Mouse (Mus musculus) urinary bladder, postnatal 36 days (tissue): ENCODE data around the gene Dgki.

Experiments
- DNase-seq, 2 experiments: peaks; one replicate each; pipeline ENCODE4 v3.0.0; 2022; ENCODE audit warnings: low spot score in 2 of 2, mixed read lengths in 1 of 2

The Dgki gene

DNA sequence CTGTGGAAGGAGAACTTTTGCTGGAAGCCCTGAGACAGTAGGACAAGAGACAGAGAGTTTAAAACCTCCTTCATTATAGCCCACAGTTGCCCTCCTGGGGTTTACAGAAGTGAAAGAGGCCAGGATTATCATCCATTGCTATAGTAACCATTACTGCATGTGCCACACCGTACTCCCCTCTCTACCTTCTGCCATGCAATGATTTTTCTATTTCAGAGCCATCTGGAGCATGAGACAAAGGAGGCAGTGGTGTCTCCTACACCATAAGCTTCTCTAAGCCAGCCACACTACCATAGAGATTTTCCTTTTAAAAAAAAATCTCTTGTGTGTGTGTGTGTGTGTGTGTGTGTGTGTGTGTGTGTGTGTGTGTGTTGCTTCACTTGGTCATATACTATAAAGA, 232.6 kb downstream of the Dgki start:
- DNase-seq: no peak

DNA sequence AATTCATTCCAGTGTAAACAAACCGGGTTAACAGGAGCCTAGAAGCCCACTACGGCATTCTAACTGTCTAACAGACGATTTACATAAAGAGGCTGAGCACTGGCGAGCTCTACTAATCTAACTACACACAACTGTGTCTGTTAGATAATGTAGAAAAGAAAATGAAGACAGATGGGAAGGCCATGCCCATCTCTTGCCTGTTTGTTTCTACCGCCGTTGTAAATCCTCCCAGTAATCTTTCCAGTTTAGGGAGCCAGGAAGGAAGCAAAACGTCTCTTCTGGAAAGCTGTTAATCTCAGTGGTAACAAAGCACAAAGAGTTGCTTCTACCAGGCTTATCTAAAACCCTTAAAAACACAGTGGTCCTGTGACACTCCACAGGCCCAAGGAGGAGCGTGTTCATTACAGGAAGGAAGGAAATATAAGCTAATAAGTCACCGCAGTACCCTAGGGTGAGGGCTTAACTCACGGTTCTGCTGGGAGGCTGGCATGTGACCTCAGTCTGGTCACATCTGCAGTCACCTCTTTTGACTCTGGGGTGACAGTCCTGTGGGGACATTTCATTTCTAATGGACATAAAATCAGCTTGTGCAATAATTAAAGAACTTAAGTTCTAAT, 235.7 kb downstream of the Dgki start:
- DNase-seq: no peak

DNA sequence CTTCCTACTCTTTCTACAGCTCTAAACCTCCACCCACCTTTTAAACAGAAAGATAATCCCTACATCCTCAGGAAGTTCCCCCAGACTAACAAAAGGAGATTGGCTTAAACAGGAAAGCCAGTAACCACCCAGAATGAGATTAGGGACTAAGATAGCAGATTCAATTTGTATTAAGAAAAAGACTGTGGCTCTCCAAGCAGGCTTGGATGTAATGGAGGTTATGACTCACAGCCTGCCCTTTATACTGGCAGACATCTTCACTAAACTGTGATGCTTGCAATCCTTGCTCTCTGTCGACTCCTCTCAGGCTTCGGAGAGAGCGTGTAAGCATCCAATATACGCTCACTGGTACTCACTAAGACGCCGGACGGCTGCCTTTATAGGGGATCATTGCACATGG, 236.7 kb downstream of the Dgki start:
- no peak for DNase-seq

DNA sequence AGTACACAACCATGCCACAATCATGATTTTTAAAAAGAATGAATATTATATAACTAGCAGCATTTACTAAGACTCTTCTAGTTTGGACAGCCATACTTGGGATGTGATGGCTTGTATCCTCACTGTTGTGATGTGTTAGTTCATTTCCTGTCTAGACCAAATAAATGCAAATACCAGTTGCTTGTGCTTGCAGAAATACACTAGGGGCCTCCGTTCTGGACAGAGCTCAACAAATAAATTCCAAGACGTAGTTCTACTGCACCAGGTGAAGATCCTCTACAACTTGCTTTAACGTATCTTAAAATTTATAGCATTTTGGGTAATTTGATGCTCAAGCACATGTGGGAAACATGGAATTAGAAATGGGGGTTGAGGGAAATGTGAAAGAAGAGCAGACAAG, 239.9 kb downstream of the Dgki start:
- DNase-seq: no peak

DNA sequence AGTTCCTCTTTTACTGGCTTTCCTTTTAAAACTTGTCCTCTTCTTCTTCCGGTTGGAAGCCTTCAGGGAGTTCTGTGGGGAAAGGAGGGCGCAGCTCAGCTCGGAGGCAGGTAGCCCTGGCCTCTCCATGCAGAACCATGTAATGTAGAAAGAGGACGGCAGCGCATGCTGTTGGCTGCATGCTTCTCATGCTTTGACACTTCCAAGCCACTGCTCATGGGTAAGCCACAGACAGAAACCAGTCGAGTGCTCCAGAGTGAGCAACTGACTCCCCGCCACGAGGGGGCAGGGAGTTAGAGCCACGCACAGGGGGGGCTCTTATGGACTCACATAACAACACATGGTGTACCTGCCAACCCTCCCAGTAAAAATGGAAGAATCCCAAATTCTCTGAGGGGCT, 242.0 kb downstream of the Dgki start:
- DNase-seq: no peak

DNA sequence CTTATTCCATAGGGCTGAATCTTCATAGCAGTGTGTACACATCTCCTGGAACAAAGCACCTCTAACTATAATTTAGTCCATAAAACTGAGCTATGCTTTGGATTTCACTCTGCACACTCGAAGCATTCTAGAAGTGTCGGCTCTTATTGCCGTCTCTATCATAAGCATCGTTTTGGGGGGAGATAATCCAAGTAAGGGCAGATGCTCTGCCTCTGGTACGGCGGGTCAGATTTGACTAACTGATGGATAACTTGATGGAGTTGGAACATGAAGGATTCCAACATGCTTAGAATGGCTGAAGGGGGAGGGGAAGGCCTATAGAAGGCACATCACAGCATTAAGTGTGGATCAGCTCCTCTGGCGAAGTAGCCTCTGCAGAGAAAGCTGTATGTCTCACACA, 242.4 kb downstream of the Dgki start:
- no peak for DNase-seq

DNA sequence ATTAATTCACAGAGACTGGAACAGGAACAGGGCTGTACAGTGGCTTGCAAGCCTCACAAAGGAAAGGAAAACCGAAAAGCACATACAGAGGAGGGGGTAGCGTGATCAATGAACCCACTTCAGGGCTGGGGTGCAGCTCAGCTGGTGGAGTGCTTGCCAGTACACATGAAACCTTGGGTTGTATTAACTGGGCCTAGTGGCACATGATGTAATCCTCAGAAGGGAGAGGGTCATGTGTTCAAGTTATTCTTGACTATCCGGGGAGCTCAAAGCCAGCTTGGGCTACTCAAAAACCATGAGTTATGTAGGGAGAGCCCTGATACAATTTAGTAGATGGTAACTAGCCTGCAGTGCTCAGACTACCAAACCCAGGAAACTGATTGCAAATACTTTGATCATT, 244.3 kb downstream of the Dgki start:
- DNase-seq: no peak

DNA sequence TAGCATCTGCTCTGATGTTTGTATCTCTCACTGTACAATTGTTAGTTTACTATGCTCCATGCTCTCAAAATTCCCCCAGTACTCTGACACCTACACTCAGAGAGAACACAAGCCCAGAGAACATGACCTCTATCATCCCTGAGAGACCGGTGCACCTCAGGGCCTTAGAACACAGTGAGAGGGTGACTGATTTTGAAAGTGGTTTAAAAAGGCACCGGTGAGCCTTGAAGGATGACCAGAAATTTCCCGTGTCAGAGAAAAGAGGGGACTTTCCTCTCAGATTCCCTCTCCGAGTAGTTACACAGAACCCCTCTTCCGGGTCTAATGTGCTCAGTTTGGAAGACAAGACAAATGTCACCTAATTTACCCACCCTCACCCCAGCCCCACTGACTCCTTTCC, 244.9 kb downstream of the Dgki start:
- no peak for DNase-seq

DNA sequence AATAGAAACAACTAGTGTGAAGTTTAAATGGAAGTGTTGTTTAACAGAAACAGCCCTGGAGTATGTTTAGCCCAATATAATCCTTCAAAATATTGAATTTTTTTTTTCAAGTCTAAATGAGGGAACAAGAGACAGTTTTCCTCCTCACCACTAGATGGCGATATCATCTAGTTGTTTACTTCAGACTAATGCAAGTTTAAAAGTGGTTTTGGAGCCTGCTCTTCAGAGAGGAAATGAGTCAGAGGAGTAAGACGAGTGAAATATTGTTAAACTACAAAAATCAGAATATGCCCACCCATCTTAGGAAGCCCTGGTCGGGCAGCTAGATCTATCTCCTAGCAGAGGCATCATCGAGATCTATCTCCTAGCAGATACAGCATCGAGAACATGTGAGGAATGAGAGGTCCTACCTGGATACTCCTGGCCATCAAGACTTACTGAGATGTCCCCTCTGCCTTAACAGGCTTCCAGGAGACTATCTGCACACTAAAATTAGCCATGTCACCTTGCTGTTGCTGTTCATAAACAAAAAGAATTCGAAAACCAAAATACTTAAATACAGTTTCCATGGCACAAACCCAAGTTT, 245.5 kb downstream of the Dgki start:
- no peak for DNase-seq

DNA sequence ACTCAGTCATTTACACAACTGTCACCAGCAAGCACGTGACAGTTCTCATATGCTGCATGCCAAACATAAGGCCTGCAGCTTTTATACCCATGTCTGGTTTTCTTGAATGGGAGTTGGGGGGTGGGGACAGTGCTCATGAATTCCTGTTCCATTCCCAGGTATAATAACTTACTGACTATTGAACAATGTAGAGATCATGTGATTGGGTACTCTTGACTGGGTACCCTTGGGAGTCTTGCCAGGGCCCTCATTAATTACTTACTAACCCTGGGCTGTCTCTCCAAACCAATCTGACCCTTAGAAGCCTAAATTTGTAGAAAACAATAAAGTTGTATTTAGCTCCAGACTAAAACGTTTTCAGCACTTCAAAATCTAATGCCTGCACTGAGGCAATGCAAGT, 246.6 kb downstream of the Dgki start:
- DNase-seq: no peak

DNA sequence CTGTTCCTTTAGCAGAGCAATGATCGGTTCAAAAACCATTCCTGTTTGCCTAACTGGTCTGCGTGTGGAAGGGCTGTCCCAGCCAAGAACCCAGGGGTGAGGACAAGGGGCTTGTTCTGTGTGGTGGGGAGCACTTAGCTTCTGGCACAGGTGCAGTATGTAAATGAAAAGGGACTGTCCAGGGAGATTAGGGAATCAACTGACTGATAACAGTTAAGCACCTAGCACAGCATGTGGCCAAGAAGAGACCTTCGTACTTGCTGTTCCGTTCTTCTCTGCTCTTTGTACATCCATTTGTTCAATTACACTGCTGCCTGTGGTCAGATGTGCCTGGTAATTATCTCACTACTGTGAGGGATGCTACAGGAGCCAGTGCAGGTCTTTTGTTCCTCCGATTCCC, 248.3 kb downstream of the Dgki start:
- no peak for DNase-seq

DNA sequence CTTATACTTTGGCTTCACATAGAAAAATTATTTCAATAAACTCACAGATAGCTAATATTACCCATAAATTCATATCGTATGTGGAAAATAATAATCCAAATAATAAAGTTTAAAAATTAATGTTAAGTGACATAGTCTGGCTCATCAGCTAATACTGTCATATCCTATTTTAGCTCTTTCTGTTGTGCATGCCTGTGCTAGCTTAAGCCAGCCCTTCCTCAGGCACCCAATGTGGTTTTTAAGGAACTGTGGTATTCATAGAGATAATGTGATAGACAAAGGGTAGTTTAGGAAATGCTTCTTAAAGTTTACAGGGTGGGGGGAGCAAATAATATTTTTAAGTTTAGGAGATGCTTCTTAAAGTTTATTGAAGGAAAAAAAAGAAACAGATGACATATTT, 248.8 kb downstream of the Dgki start:
- DNase-seq: no peak

DNA sequence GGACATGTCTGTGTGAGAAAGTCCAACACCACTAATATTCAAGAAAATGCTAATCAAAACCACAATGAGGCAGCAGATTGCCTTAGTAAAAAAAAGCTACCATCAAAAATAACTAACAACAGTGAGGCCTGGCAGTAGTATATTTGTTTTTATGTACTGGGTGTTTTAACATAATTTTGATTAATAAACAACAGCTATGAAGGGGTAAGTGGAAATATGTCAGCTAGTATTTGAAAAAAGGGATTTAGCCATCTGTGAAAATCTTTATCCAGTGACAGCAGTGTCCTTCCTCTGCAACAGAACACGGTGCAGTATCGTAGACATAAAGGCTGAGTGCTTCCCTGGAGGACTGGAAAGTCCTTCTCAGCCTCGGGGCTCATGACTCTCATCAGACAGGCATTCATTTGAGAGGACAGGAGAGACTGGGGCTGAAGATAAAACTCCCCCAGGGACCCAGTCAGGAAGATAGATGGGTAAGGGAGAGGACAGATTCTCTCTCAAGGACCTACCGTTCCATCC, 252.3 kb downstream of the Dgki start:
- DNase-seq: no peak

DNA sequence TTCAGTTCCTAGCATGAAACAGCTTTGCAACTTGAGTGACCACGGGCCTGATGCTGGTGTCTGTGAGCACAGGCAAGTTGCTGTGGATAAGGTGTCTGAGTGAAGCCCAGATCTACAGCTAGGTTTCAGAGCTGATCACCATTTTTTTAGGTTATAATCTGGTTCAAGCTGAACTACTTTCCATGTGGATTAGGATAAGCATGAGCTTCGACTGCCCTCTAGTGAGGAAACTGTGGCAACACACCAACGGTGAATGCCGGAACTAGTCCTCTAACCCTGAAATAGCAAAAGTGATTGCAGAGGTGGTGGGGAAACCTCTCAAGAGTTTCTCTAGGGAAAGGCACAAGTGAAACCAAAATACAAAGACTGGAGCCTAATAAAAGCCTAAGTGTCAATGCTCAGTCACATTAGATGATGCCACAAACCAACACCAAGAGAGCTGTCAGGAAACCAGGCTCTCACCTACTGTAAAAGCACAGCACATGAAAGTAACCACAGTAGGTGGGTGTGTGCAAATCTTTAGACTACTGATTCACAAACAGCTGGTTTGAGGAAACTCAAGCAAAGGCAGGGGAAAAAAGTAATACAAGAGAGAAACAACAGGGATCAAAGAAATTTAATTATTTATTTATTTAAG, 253.7 kb downstream of the Dgki start:
- DNase-seq: peak; percentile 16 to 45

DNA sequence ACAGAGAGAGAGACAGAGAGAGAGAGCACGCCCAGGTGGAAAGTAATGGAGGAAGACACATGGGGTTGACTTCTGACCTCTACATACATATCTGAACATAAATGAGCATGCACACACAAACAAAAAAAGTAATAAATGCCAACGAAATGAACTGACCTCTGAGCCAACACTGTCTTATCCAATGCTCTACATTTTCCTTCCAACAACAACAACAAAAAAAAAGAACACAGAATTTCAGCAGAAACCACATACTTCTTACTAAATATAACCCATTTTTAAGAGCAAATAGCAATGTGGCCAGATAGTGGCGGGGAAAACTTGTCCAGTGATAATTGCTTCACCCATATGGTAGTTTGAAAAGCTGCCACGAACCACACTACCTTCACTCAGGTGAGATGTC, 255.2 kb downstream of the Dgki start:
- no peak for DNase-seq

DNA sequence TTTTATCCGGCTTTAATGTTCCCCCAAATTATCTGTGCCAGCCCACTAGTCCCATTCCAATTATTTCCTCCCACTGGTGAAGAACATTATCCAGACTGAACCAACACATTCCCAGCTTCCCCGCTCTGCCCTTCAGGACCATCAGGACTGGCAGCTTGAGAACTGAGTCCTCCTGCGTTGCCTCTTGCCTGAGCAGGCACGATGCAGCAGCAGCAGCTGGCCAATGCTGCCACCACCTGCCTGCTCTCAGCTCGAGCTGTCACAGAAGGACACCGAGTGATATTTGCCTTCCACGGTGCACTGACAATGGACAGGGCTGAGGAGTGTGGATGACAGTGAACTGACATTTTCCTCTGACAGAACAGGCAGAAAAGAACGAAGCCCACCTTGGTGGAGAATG, 261.5 kb downstream of the Dgki start:
- DNase-seq: no peak

DNA sequence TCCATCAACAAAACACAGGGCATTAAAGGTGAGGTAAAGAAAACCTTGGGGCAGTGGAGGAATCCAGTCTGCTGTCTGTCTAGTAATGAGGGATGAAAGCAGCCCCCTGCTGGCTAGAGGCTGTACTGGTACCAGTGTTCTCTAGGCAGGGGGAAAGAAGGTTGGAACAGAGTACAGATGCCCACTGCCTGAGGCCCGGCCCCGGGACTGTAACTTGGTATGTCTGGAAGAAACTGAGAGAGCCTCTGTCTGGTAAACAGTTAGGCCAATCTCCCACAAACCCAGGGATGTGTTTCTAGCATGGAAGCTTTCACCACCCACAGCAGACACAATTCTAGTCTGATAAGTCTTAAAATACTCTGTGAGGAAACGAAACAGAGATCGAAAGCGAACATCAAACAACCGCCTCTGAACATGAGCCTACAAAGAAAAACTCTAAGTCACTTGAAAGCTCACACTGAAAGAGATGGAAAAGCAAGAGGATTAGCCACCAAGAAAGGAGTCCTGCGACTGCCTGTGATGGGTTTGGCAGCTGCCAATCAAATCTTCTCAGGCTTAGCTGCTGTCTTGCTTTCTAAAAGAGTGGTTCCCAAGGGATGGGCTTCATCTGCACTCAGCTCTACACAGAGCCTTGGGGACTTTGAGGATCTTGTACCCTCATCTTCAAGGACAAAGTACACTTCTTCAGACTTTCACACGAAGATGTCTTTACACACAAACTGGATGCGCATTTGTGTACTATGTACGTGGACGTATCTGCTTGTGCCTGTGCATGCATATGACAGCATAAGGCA, 262.7 kb downstream of the Dgki start:
- DNase-seq: no peak

DNA sequence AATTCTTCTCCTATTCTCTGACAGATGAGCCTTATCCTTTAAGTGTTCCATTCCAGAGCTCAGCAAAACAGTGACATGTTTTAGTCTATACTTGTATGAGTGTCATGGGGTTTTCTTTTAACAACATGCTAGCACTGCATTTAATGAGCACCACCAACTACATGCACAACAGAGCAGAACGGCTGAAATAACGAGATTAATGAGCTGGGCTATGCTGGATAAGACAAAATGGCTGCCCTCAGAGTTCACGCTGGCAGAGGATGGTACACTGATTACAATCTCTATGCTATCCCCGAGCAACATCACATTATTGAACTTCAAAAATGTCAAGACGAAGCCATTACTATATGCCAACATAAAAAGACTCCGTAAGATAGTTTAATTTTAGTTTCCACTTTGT, 264.3 kb downstream of the Dgki start:
- DNase-seq: no peak

DNA sequence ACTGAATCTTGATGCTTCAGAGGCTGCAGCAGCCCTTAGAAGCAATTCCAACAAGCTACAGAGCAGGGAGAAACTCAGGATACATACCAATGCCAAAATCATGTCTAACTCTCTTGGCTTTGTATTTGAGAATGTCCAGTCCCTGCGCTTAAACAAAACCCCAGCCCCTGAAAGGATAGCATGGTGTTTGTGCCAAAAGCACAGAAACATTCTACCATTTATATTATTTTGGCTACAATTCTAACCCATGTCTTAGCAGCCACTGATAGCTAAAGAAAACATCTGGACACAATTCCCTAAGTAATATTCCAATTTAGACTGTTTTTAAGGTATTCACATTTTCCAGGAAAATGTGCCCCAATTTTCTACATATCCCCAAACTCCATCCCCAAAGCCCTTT, 269.0 kb downstream of the Dgki start:
- no peak for DNase-seq

DNA sequence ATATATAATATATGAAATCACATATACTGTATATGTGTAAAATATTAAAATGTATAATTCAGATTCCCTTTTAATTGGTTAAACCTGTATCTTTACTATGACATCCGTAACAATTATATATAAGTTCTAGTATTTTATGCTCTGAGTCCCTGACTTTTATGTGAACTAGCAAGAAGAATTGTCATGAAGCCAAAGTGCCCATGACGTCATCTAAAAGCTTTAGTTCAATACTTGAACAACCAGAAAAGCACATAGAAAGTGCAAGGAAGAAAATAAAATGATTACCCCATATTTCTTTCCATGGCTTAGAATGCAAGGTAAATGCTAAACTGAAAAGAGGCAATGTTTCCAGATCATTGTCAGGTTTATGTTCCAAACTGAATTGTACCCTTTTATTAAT, 269.6 kb downstream of the Dgki start:
- DNase-seq: no peak

DNA sequence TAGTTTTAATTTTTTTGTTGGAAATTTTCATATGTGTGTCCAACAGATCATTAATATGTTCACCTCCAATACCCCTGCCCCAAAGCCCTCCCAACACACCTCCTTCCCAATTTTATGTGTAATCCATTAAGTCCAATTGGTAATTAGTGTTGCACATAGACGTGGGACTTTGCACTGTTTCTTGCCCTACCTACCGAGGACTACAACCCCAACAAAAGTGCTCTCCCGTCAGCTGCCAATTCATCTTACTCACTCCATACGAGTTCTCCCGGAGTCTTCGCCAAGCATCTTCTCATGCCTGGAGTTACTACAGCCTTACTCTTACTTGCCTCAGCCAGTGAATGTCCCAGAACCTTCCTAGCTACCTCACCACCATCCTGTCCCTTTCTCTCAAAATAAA, 271.1 kb downstream of the Dgki start:
- DNase-seq: no peak

DNA sequence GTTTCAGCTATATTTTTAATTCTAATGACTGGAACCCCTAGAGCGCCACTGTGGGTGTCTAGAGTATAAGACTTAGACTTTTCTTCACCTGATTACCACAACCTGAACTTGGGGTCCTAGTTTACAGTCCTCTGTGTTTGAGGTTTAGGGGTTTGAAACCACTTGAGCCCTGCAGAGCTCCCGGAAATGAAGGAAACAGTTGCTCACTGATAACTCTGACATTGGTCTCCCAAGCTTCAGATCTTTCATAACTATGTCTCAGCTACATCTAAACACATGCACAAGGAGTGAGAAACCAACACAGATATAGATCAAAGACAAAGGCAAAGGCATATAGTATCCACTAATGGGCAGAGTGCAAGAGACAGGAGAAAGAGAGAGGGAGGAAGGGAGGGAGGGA, 271.7 kb downstream of the Dgki start:
- DNase-seq: no peak
